Mouse (Mus musculus) lung, postnatal 0 days (tissue): Measurements from ENCODE around the gene Cdk17. TPM values are rescaled to one million over a fixed set of nuclear protein-coding genes. Genes with fewer than 3 reads are reported as not detected.

Experiments
- ATAC-seq: fragments of 200-750 bp; cut with Nextera tagmentation; 2 replicates; pipeline ENCODE4 v1.8.0; 2017; ENCODE audit warnings: moderate library complexity
- DNase-seq: peaks from one replicate; pipeline ENCODE4 v3.0.0-alpha.2; 2016; ENCODE audit warnings: low spot score
- H3K27ac ChIP-seq: fragments of 300-500 bp; sonication (generic); 2 replicates; pipeline ENCODE4 v1.5.1; 2014; ENCODE audit warnings: antibody characterized with exemption, mild to moderate bottlenecking, low read length, mixed read lengths
- H3K27me3 ChIP-seq: fragments of 300-500 bp; sonication (generic); replicated peaks from 2 replicates; pipeline ENCODE4 v1.6.1; 2014; ENCODE audit warnings: low read length, mixed read lengths; ENCODE audit not compliant: insufficient read depth
- H3K36me3 ChIP-seq: fragments of 300-500 bp; sonication (generic); 2 replicates; pipeline ENCODE4 v1.6.1; 2014; ENCODE audit warnings: low read length, mixed read lengths; ENCODE audit not compliant: insufficient read depth
- H3K4me1 ChIP-seq: fragments of 300-500 bp; sonication (generic); 2 replicates; pipeline ENCODE4 v1.6.1; 2014; ENCODE audit warnings: antibody characterized with exemption, low read depth, low read length, mixed read lengths; ENCODE audit not compliant: insufficient read depth
- H3K4me2 ChIP-seq: fragments of 300-500 bp; sonication (generic); replicated peaks from 2 replicates; pipeline ENCODE4 v1.6.1; 2014; ENCODE audit warnings: low read depth, mild to moderate bottlenecking, low read length, moderate library complexity, mixed read lengths
- H3K4me3 ChIP-seq: fragments of 300-500 bp; sonication (generic); 2 replicates; pipeline ENCODE4 v1.5.1; 2014; ENCODE audit warnings: low read depth, low read length
- H3K9ac ChIP-seq: fragments of 300-500 bp; sonication (generic); replicated peaks from 2 replicates; pipeline ENCODE4 v1.6.1; 2014; ENCODE audit warnings: low read depth, mild to moderate bottlenecking
- H3K9me3 ChIP-seq: fragments of 300-500 bp; sonication (generic); 2 replicates; pipeline ENCODE4 v1.6.1; 2016; ENCODE audit warnings: low read length, mixed read lengths
- CTCF ChIP-seq: IDR thresholded peaks from 2 replicates; pipeline ENCODE4 v1.5.1; 2016; ENCODE audit warnings: antibody characterized with exemption, mild to moderate bottlenecking
- EP300 ChIP-seq: IDR thresholded peaks from 2 replicates; pipeline ENCODE4 v1.6.1; 2016; ENCODE audit warnings: antibody characterized with exemption, mild to moderate bottlenecking, control low read depth
- WGBS: fragments of 180-500 bp; shearing (Covaris S2); extraction: QIAGEN DNeasy Blood & Tissue Kit; methylation state at CpG from one replicate; pipeline ENCODE4 v1.1.7; 2014; 5-methylcytosine and 5-hydroxymethylcytosine counted together
- polyA plus RNA-seq: library from polyadenylated mRNA; unstranded; fragments of >200 nt; fragmentation: Nextera tagmentation; extraction: Ambion mirVana; gene quantifications from 2 replicates; pipeline ENCODE4 v1.2.1, GENCODE M21; 2015

The Cdk17 gene
- polyA plus RNA-seq, 1 experiment from 2014 or later = 12.6 TPM

GRCm38 (mm10) chr10:93207176-93207575, 46.5 kb downstream of the Cdk17 start:
- no peaks in the 10 kb centered on the region for H3K9me3 ChIP-seq
- WGBS = 74% methylated on average over 5 of the region's 5 CpGs
- no peak for ATAC-seq

GRCm38 (mm10) chr10:93212699-93213098, 52.0 kb downstream of the Cdk17 start:
- Histone ChIP-seq H3K9ac (no peak overlapping the region), H3K27me3 (no peaks in the 10 kb centered on the region), H3K4me2 (no peak overlapping the region), H3K36me3 (peaks cover 18% of the 10 kb centered on the region; the same call in 1 of the 2 replicates), H3K27ac (no peak overlapping the region), H3K4me3 (no peak overlapping the region), H3K4me1 (no peaks in the 10 kb centered on the region; the same call in 1 of the 2 replicates), H3K9me3 (no peaks in the 10 kb centered on the region)
- TF ChIP-seq EP300 (no peak), CTCF (no peak)
- ATAC-seq (no peak), DNase-seq (no peak)
- 76% methylated on average over 2 of the region's 2 CpGs for WGBS

More at GRCm38 (mm10) chr10:93207176-93207575, 46.5 kb downstream of the Cdk17 start:
- DNase-seq = no peak
- H3K4me2 ChIP-seq = no peak overlapping the region
- no peaks in the 10 kb centered on the region for H3K27me3 ChIP-seq
- H3K4me1 ChIP-seq = no peaks in the 10 kb centered on the region
- TF ChIP-seq EP300 = no peak
- TF ChIP-seq CTCF = no peak
- H3K9ac ChIP-seq = no peak overlapping the region
- H3K36me3 ChIP-seq = no peaks in the 10 kb centered on the region
- no peak overlapping the region for H3K27ac ChIP-seq
- no peak overlapping the region for H3K4me3 ChIP-seq

GRCm38 (mm10) chr10:93213339-93213738, 52.7 kb downstream of the Cdk17 start:
- TF ChIP-seq CTCF (no peak), EP300 (no peak)
- Histone ChIP-seq H3K27ac (no peak overlapping the region), H3K4me3 (no peak overlapping the region), H3K36me3 (peaks cover 18% of the 10 kb centered on the region; the same call in 1 of the 2 replicates), H3K4me2 (no peak overlapping the region), H3K9me3 (no peaks in the 10 kb centered on the region), H3K9ac (no peak overlapping the region), H3K4me1 (no peaks in the 10 kb centered on the region; the same call in 1 of the 2 replicates), H3K27me3 (no peaks in the 10 kb centered on the region)
- no peak for DNase-seq
- no peak for ATAC-seq
- WGBS = 75% methylated on average over 7 of the region's 7 CpGs

- no peak overlapping the region for H3K9ac ChIP-seq
- H3K4me1 ChIP-seq = no peaks in the 10 kb centered on the region; the same call in 1 of the 2 replicates
- ATAC-seq (no peak), DNase-seq (no peak)
- no peak overlapping the region for H3K4me3 ChIP-seq
- peaks cover 18% of the 10 kb centered on the region; the same call in 1 of the 2 replicates for H3K36me3 ChIP-seq
- TF ChIP-seq EP300 = no peak
- no peak for TF ChIP-seq CTCF
- H3K4me2 ChIP-seq = no peak overlapping the region
- H3K27me3 ChIP-seq = no peaks in the 10 kb centered on the region
- H3K27ac ChIP-seq = no peak overlapping the region
- H3K9me3 ChIP-seq = no peaks in the 10 kb centered on the region
- WGBS = 50% methylated on average over 4 of the region's 4 CpGs
Measured at GRCm38 (mm10) chr10:93214251-93214650, 53.6 kb downstream of the Cdk17 start.

GRCm38 (mm10) chr10:93215051-93215763, 54.5 kb downstream of the Cdk17 start:
- Histone ChIP-seq H3K27ac (no peak overlapping the region), H3K4me1 (no peaks in the 10 kb centered on the region; the same call in 1 of the 2 replicates), H3K27me3 (no peaks in the 10 kb centered on the region), H3K36me3 (peaks cover 18% of the 10 kb centered on the region; the same call in 1 of the 2 replicates), H3K9me3 (no peaks in the 10 kb centered on the region), H3K4me2 (no peak overlapping the region), H3K9ac (no peak overlapping the region), H3K4me3 (no peak overlapping the region)
- 84% methylated on average over 8 of the region's 8 CpGs for WGBS
- no peak for ATAC-seq
- DNase-seq = no peak
- TF ChIP-seq CTCF = no peak

- WGBS = 69% methylated on average over 6 of the region's 6 CpGs
- Histone ChIP-seq H3K36me3 (no peaks in the 10 kb centered on the region), H3K9me3 (no peaks in the 10 kb centered on the region), H3K4me3 (no peak overlapping the region), H3K27ac (no peak overlapping the region), H3K27me3 (no peaks in the 10 kb centered on the region), H3K4me2 (no peak overlapping the region), H3K4me1 (no peaks in the 10 kb centered on the region), H3K9ac (no peak overlapping the region)
- TF ChIP-seq CTCF (no peak), EP300 (no peak)
- DNase-seq (no peak), ATAC-seq (no peak)
Measured at GRCm38 (mm10) chr10:93225751-93226150, 65.1 kb downstream of the Cdk17 start.
